Mouse (Mus musculus): ENCODE measurements around the gene Atp5h. TPM values are rescaled to one million over a fixed set of nuclear protein-coding genes. Genes with fewer than 3 reads are reported as not detected.
"Not testable (repeated sequence)": the region's sequence is repeated elsewhere in the genome, so short reads cannot be mapped to it uniquely, and the experiment has no call there.

Atp5h gene
- polyA plus RNA-seq, 1 experiment from 2014 or later = 895 TPM

GRCm38 (mm10) chr11:115386859-115387258, 32.9 kb downstream of the Atp5h start:
- Histone ChIP-seq H3K36me3 (peaks cover 21% of the 10 kb centered on the region), H3K4me1 (peaks cover 37% of the 10 kb centered on the region), H3K27ac (0 out of 2 replicates have a peak overlapping the region, but pooled peaks have one; percentile 43)
- not testable (repeated sequence) for H3K27me3 ChIP-seq (replicated peaks); H3K9ac ChIP-seq; H3K4me3 ChIP-seq; ATAC-seq (ENCODE audit: low FRiP score, low read depth); H3K4me2 ChIP-seq (replicated peaks); H3K9me3 ChIP-seq
- 90% methylated on average over 3 of the region's 3 CpGs for WGBS

GRCm38 (mm10) chr11:115384587-115384986, 35.2 kb downstream of the Atp5h start:
- ATAC-seq (ENCODE audit: low FRiP score, low read depth) = no peak
- Histone ChIP-seq H3K36me3 (peaks cover under 1% of the 10 kb centered on the region; the same call in 1 of the 2 replicates), H3K4me2 (replicated peaks) (peak overlapping the region; percentile 84), H3K4me1 (peaks cover 42% of the 10 kb centered on the region), H3K27ac (no peak overlapping the region), H3K9ac (0 out of 2 replicates have a peak overlapping the region, but pooled peaks have one; percentile 93), H3K27me3 (replicated peaks) (no peaks in the 10 kb centered on the region), H3K9me3 (no peaks in the 10 kb centered on the region), H3K4me3 (no peak overlapping the region)
- WGBS = 77% methylated on average over 5 of the region's 5 CpGs

GRCm38 (mm10) chr11:115383701-115384474, 35.9 kb downstream of the Atp5h start:
- no peak for ATAC-seq (ENCODE audit: low FRiP score, low read depth)
- no peaks in the 10 kb centered on the region for H3K9me3 ChIP-seq
- H3K4me2 ChIP-seq (replicated peaks) = peak overlapping the region; percentile 84
- peak overlapping the region; percentile 93 for H3K9ac ChIP-seq
- no peaks in the 10 kb centered on the region for H3K36me3 ChIP-seq
- peak overlapping the region; percentile 80 for H3K4me3 ChIP-seq
- H3K27me3 ChIP-seq (replicated peaks) = no peaks in the 10 kb centered on the region
- no peak overlapping the region for H3K27ac ChIP-seq
- WGBS = 50% methylated on average over 16 of the region's 16 CpGs
- H3K4me1 ChIP-seq = peaks cover 42% of the 10 kb centered on the region

GRCm38 (mm10) chr11:115382891-115383290, 36.9 kb downstream of the Atp5h start:
- Histone ChIP-seq H3K36me3 (no peaks in the 10 kb centered on the region), H3K4me1 (peaks cover 42% of the 10 kb centered on the region), H3K9ac (peak overlapping the region; percentile 93), H3K27me3 (replicated peaks) (no peaks in the 10 kb centered on the region), H3K27ac (no peak overlapping the region), H3K4me3 (peak overlapping the region; percentile 80), H3K4me2 (replicated peaks) (peak overlapping the region; percentile 84), H3K9me3 (no peaks in the 10 kb centered on the region)
- ATAC-seq (ENCODE audit: low FRiP score, low read depth) = no peak
- WGBS = 20% methylated on average over 5 of the region's 5 CpGs

- peak; percentile 87 for ATAC-seq (ENCODE audit: low FRiP score, low read depth)
- H3K27me3 ChIP-seq (replicated peaks) = no peaks in the 10 kb centered on the region
- H3K4me3 ChIP-seq = peak within 1 kb of the TSS; percentile 80
Observed at GRCm38 (mm10) chr11:115381743-115382539, 37.8 kb downstream of the Atp5h start, which contains the start of gene Cdr2l. Gene Cdr2l, plus strand, starts transcription at chr11:115381916.

GRCm38 (mm10) chr11:115381276-115381675, 38.5 kb downstream of the Atp5h start:
- H3K36me3 ChIP-seq = no peaks in the 10 kb centered on the region
- no peaks in the 10 kb centered on the region for H3K27me3 ChIP-seq (replicated peaks)
- H3K4me3 ChIP-seq = 0 out of 2 replicates have a peak overlapping the region, but pooled peaks have one; percentile 80
- H3K9ac ChIP-seq = 0 out of 2 replicates have a peak overlapping the region, but pooled peaks have one; percentile 93
- peaks cover 42% of the 10 kb centered on the region for H3K4me1 ChIP-seq
- no peak for ATAC-seq (ENCODE audit: low FRiP score, low read depth)
- H3K27ac ChIP-seq = 0 out of 2 replicates have a peak overlapping the region, but pooled peaks have one; percentile 11
- no peaks in the 10 kb centered on the region for H3K9me3 ChIP-seq
- 16% methylated on average over 9 of the region's 9 CpGs for WGBS
- peak overlapping the region; percentile 84 for H3K4me2 ChIP-seq (replicated peaks)

More at GRCm38 (mm10) chr11:115381743-115382539, 37.8 kb downstream of the Atp5h start, which contains the start of gene Cdr2l:
- H3K36me3 ChIP-seq = no peaks in the 10 kb centered on the region
- peak within 1 kb of the TSS; percentile 93 for H3K9ac ChIP-seq
- under 1% methylated on average over 76 of the region's 76 CpGs for WGBS
- peak within 1 kb of the TSS; percentile 84 for H3K4me2 ChIP-seq (replicated peaks)
- no peaks in the 10 kb centered on the region for H3K9me3 ChIP-seq
- H3K27ac ChIP-seq = peak within 1 kb of the TSS; percentile 86
- H3K4me1 ChIP-seq = peaks cover 42% of the 10 kb centered on the region

GRCm38 (mm10) chr11:115377854-115378253, 41.9 kb downstream of the Atp5h start:
- no peak for ATAC-seq (ENCODE audit: low FRiP score, low read depth)
- whole genome bisulfite sequencing = 87% methylated on average over 7 of the region's 7 CpGs

GRCm38 (mm10) chr11:115377254-115377653, 42.5 kb downstream of the Atp5h start:
- no peak for ATAC-seq (ENCODE audit: low FRiP score, low read depth)
- no peak overlapping the region for H3K4me3 ChIP-seq
- no peak overlapping the region for H3K27ac ChIP-seq
- 89% methylated on average over 4 of the region's 4 CpGs for WGBS
- H3K4me1 ChIP-seq = peaks cover 13% of the 10 kb centered on the region
- no peak overlapping the region for H3K9ac ChIP-seq
- no peaks in the 10 kb centered on the region for H3K9me3 ChIP-seq
- no peaks in the 10 kb centered on the region for H3K36me3 ChIP-seq
- H3K27me3 ChIP-seq (replicated peaks) = peaks cover 23% of the 10 kb centered on the region
- no peak overlapping the region for H3K4me2 ChIP-seq (replicated peaks)

More at GRCm38 (mm10) chr11:115377854-115378253, 41.9 kb downstream of the Atp5h start:
- Histone ChIP-seq H3K36me3 (no peaks in the 10 kb centered on the region), H3K9me3 (no peaks in the 10 kb centered on the region), H3K4me1 (peaks cover 18% of the 10 kb centered on the region), H3K9ac (no peak overlapping the region), H3K4me3 (no peak overlapping the region), H3K27me3 (replicated peaks) (peaks cover 23% of the 10 kb centered on the region), H3K27ac (no peak overlapping the region), H3K4me2 (replicated peaks) (no peak overlapping the region)

GRCm38 (mm10) chr11:115376722-115377121, 43.0 kb downstream of the Atp5h start:
- Histone ChIP-seq H3K27me3 (replicated peaks) (peaks cover 23% of the 10 kb centered on the region), H3K4me1 (peaks cover 13% of the 10 kb centered on the region), H3K9me3 (no peaks in the 10 kb centered on the region), H3K4me2 (replicated peaks) (no peak overlapping the region), H3K36me3 (no peaks in the 10 kb centered on the region), H3K4me3 (no peak overlapping the region), H3K27ac (no peak overlapping the region), H3K9ac (no peak overlapping the region)
- ATAC-seq (ENCODE audit: low FRiP score, low read depth) = no peak
- WGBS = 67% methylated on average over 7 of the region's 7 CpGs

GRCm38 (mm10) chr11:115374695-115375425, 44.9 kb downstream of the Atp5h start:
- Histone ChIP-seq H3K27ac (no peak overlapping the region), H3K4me2 (replicated peaks) (peak overlapping the region; percentile 80), H3K9me3 (no peaks in the 10 kb centered on the region), H3K27me3 (replicated peaks) (peaks cover 23% of the 10 kb centered on the region), H3K4me3 (0 out of 2 replicates have a peak overlapping the region, but pooled peaks have one; percentile 40), H3K4me1 (peaks cover 8% of the 10 kb centered on the region; the same call in 1 of the 2 replicates), H3K9ac (peak overlapping the region; percentile 61), H3K36me3 (no peaks in the 10 kb centered on the region)
- WGBS = 65% methylated on average over 12 of the region's 12 CpGs
- no peak for ATAC-seq (ENCODE audit: low FRiP score, low read depth)
